Mouse (Mus musculus) liver, adult 2 months (tissue): Measurements from ENCODE around the gene Adap2.

Experiments used
- CTCF ChIP-seq: fragments of 200-500 bp; IDR thresholded peaks from 2 replicates; pipeline ENCODE4 v1.5.1; 2011; ENCODE audit warnings: low read depth, low read length, control low read depth
- POLR2A ChIP-seq: fragments of 200-500 bp; IDR thresholded peaks from 2 replicates; pipeline ENCODE4 v1.6.1; 2011; ENCODE audit warnings: low read length, control low read depth; ENCODE audit not compliant: insufficient read depth; ENCODE audit errors: extremely low read depth

- TF ChIP-seq CTCF = no peak
- TF ChIP-seq POLR2A = no peak
Observed at GRCm38 (mm10) chr11:80199316-80199715, 45.4 kb downstream of the Adap2 start.
